Mouse (Mus musculus) megakaryocyte, embryonic 14.5 days (primary cell): Measurements from ENCODE around the gene Odf4. TPM values are rescaled to one million over a fixed set of nuclear protein-coding genes. Genes with fewer than 3 reads are reported as not detected.

Experiments used
- H3K27me3 ChIP-seq: replicated peaks from 2 replicates; pipeline ENCODE3; 2012; ENCODE audit warnings: inconsistent platforms
- H3K36me3 ChIP-seq: replicated peaks from 2 replicates; pipeline ENCODE3; 2012; ENCODE audit warnings: low read length, inconsistent platforms, mixed read lengths
- H3K4me1 ChIP-seq: 2 replicates; pipeline ENCODE4 v1.6.1; 2012; ENCODE audit warnings: inconsistent platforms
- H3K4me3 ChIP-seq: replicated peaks from 2 replicates; pipeline ENCODE3; 2012; ENCODE audit warnings: moderate library complexity, mild to moderate bottlenecking, inconsistent platforms
- H3K9me3 ChIP-seq: 2 replicates; pipeline ENCODE4 v1.6.1; 2012; ENCODE audit warnings: inconsistent platforms
- FLI1 ChIP-seq: IDR thresholded peaks from 2 replicates; pipeline ENCODE4 v1.6.1; 2012; ENCODE audit warnings: low read length, inconsistent platforms, mixed read lengths
- GATA1 ChIP-seq: IDR thresholded peaks from 3 replicates; pipeline ENCODE4 v1.6.1; 2012; ENCODE audit warnings: mixed read lengths, low read length, inconsistent platforms, borderline replicate concordance
- polyA plus RNA-seq: library from polyadenylated mRNA; stranded (reverse); fragments of >175 nt; gene quantifications from 2 replicates; pipeline ENCODE4 v1.2.3, GENCODE M21; 2012; ENCODE audit warnings: low replicate concordance; ENCODE audit not compliant: insufficient read depth

Gene Odf4
- polyA plus RNA-seq, 1 experiment = not detected

DNA sequence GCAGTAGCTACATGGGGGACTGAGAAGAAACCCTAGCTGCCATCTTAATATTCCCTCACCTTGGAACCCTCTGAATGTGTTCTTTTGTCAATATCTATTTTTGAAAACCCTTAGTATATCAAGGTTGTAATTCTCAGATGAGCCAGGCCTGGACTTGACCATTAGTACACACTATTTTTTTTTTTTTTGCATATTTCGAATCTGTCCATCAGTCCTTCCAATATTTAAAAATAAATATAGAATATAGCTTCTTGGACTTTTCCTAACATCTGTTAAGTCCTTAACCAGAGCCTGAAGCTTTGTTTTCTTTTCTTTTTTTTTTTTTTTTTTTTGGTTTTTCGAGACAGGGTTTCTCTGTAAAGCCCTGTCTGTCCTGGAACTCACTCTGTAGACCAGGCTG, 43.0 kb downstream of the Odf4 start:
- Histone ChIP-seq H3K36me3 (no peaks in the 10 kb centered on the region), H3K4me3 (no peak overlapping the region), H3K27me3 (peaks cover 27% of the 10 kb centered on the region), H3K9me3 (no peaks in the 10 kb centered on the region), H3K4me1 (peaks cover 9% of the 10 kb centered on the region)
- TF ChIP-seq FLI1 (no peak), GATA1 (no peak)

GRCm38 (mm10) chr11:68882107-68882506, 44.8 kb downstream of the Odf4 start:
- no peaks in the 10 kb centered on the region for H3K36me3 ChIP-seq
- H3K9me3 ChIP-seq = no peaks in the 10 kb centered on the region
- TF ChIP-seq GATA1 (no peak), FLI1 (no peak)
- H3K4me1 ChIP-seq = peaks cover 9% of the 10 kb centered on the region
- peaks cover 19% of the 10 kb centered on the region for H3K27me3 ChIP-seq
- no peak overlapping the region for H3K4me3 ChIP-seq

GRCm38 (mm10) chr11:68878811-68879210, 48.1 kb downstream of the Odf4 start:
- Histone ChIP-seq H3K36me3 (no peaks in the 10 kb centered on the region), H3K4me3 (no peak overlapping the region), H3K9me3 (no peaks in the 10 kb centered on the region), H3K4me1 (peaks cover 6% of the 10 kb centered on the region), H3K27me3 (peaks cover 16% of the 10 kb centered on the region)
- TF ChIP-seq FLI1 (no peak), GATA1 (no peak)

- peaks cover 27% of the 10 kb centered on the region for H3K4me1 ChIP-seq
- TF ChIP-seq FLI1 (no peak), GATA1 (no peak)
- H3K9me3 ChIP-seq = no peaks in the 10 kb centered on the region
- peaks cover 21% of the 10 kb centered on the region for H3K27me3 ChIP-seq
- no peaks in the 10 kb centered on the region for H3K36me3 ChIP-seq
- H3K4me3 ChIP-seq = no peak overlapping the region
These were observed 52.0 kb downstream of the Odf4 start for GRCm38 (mm10) chr11:68874841-68875240.

Other genes with a start within 250 kb of the Odf4 start
- 0.67 and 1.9 TPM in 2 replicates for gene Myh10, start 235.5 kb downstream of the Odf4 start, polyA plus RNA-seq
- gene Ndel1, start 55.2 kb downstream of the Odf4 start, polyA plus RNA-seq = 38.9 and 102 TPM in 2 replicates
- gene Rnf222, start 38.5 kb downstream of the Odf4 start, polyA plus RNA-seq = not detected in 2 replicates
- 56.9 and 116 TPM in 2 replicates for gene Rpl26, start 25.5 kb downstream of the Odf4 start, polyA plus RNA-seq
- gene Arhgef15, start 30.4 kb upstream of the Odf4 start, polyA plus RNA-seq = not detected in 2 replicates
- 3.0 TPM in 1 of 2 replicates, not detected in the other for gene Slc25a35, start 41.0 kb upstream of the Odf4 start, polyA plus RNA-seq
- gene Rangrf, start 48.1 kb upstream of the Odf4 start, polyA plus RNA-seq = 3.1 and 6.1 TPM in 2 replicates
- gene Pfas, start 81.4 kb upstream of the Odf4 start, polyA plus RNA-seq = 1.9 and 5.5 TPM in 2 replicates
- 21.0 and 56.5 TPM in 2 replicates for gene Ctc1, start 88.8 kb upstream of the Odf4 start, polyA plus RNA-seq
- gene Aurkb, start 118.6 kb upstream of the Odf4 start, polyA plus RNA-seq = 41.3 and 65.2 TPM in 2 replicates
- gene Borcs6, start 132.6 kb upstream of the Odf4 start, polyA plus RNA-seq = 60.9 and 88.1 TPM in 2 replicates
- gene Tmem107, start 143.7 kb upstream of the Odf4 start, polyA plus RNA-seq = 40.2 and 62.0 TPM in 2 replicates
- 61.5 and 159 TPM in 2 replicates for gene Vamp2, start 161.4 kb upstream of the Odf4 start, polyA plus RNA-seq
- 42.3 and 83.5 TPM in 2 replicates for gene Per1, start 168.1 kb upstream of the Odf4 start, polyA plus RNA-seq
- 7.5 and 44.1 TPM in 2 replicates for gene Hes7, start 193.3 kb upstream of the Odf4 start, polyA plus RNA-seq
- gene 9130213A22Rik, start 195.5 kb upstream of the Odf4 start, polyA plus RNA-seq = 1.3 and 13.9 TPM in 2 replicates
- not detected in 2 replicates for gene Aloxe3, start 198.8 kb upstream of the Odf4 start, polyA plus RNA-seq
- gene Alox12b, start 229.9 kb upstream of the Odf4 start, polyA plus RNA-seq = not detected in 2 replicates